Mouse (Mus musculus) bone marrow macrophage, adult 2 months (primary cell): ENCODE results near the gene Wscd2.

ENCODE experiments used
- CTCF ChIP-seq: IDR thresholded peaks from 2 replicates; pipeline ENCODE4 v1.5.1; 2012; ENCODE audit warnings: low read depth, mild to moderate bottlenecking, low read length, moderate library complexity
- POLR2A ChIP-seq: IDR thresholded peaks from 2 replicates; pipeline ENCODE4 v1.6.1; 2012; ENCODE audit warnings: mild to moderate bottlenecking, low read depth, low read length, borderline replicate concordance

GRCm38 (mm10) chr5:113442180-113442579 lies 48.0 kb upstream of the Wscd2 start:
- TF ChIP-seq CTCF, result no peak
- TF ChIP-seq POLR2A, result no peak
